Mouse (Mus musculus): ENCODE measurements at regions not wholly inside any gene's neighbourhood (a gene's known extent, or its start where the extent isn't known, plus 50 kb on each side); places are given as distances from the start of the nearest gene placed in this dataset.

- H3ac ChIP-seq (ENCODE audit: control insufficient read depth, insufficient read length, low read depth): no peak overlapping the region
- no peak for TF ChIP-seq MYOG (IDR thresholded peaks at IDR 0.05; ENCODE audit: control insufficient read depth, extremely low read depth, insufficient read length)
- TF ChIP-seq MAX (IDR thresholded peaks at IDR 0.05): no peak
- TF ChIP-seq MYOD1 (IDR thresholded peaks at IDR 0.05; ENCODE audit: control insufficient read depth, insufficient read length, low read depth): no peak
- TF ChIP-seq FOSL1 (IDR thresholded peaks at IDR 0.05; ENCODE audit: insufficient read depth, low read length, poor library complexity, severe bottlenecking): no peak
- no peak for TF ChIP-seq USF1 (IDR thresholded peaks at IDR 0.05; ENCODE audit: low read depth)
- no peak for TF ChIP-seq CTCF (IDR thresholded peaks at IDR 0.05; ENCODE audit: control insufficient read depth, insufficient read depth, insufficient read length)
- TF ChIP-seq CEBPB (IDR thresholded peaks at IDR 0.05; ENCODE audit: low read depth): no peak
- no peaks in the 10 kb centered on the region for H3K79me3 ChIP-seq (ENCODE audit: low read depth)
- H3K4me3 ChIP-seq (ENCODE audit: insufficient read depth, poor library complexity, severe bottlenecking): no peak overlapping the region
- no peaks in the 10 kb centered on the region for H3K36me3 ChIP-seq (ENCODE audit: control insufficient read depth, insufficient read depth)
- no peaks in the 10 kb centered on the region for H3K27me3 ChIP-seq (ENCODE audit: control insufficient read depth, insufficient read depth, insufficient read length)
- H3K79me2 ChIP-seq (ENCODE audit: control insufficient read depth, insufficient read depth): no peaks in the 10 kb centered on the region
These were observed 3412.1 kb upstream of the Gm7489 start for GRCm38 (mm10) chr15:50472626-50473025.

GRCm38 (mm10) chr15:50498716-50499115, 3386.0 kb upstream of the Gm7489 start:
- H3K79me3 ChIP-seq (ENCODE audit: low read depth): no peaks in the 10 kb centered on the region
- TF ChIP-seq USF1 (IDR thresholded peaks at IDR 0.05; ENCODE audit: low read depth) (no peak), MAX (IDR thresholded peaks at IDR 0.05) (no peak), CEBPB (IDR thresholded peaks at IDR 0.05; ENCODE audit: low read depth) (no peak), MYOD1 (IDR thresholded peaks at IDR 0.05; ENCODE audit: control insufficient read depth, insufficient read length, low read depth) (no peak), MYOG (IDR thresholded peaks at IDR 0.05; ENCODE audit: control insufficient read depth, extremely low read depth, insufficient read length) (no peak), FOSL1 (IDR thresholded peaks at IDR 0.05; ENCODE audit: insufficient read depth, low read length, poor library complexity, severe bottlenecking) (no peak), CTCF (IDR thresholded peaks at IDR 0.05; ENCODE audit: control insufficient read depth, insufficient read depth, insufficient read length) (no peak)
- H3K36me3 ChIP-seq (ENCODE audit: control insufficient read depth, insufficient read depth): no peaks in the 10 kb centered on the region
- H3K4me3 ChIP-seq (ENCODE audit: insufficient read depth, poor library complexity, severe bottlenecking): no peak overlapping the region
- no peak overlapping the region for H3ac ChIP-seq (ENCODE audit: control insufficient read depth, insufficient read length, low read depth)
- H3K27me3 ChIP-seq (ENCODE audit: control insufficient read depth, insufficient read depth, insufficient read length): no peaks in the 10 kb centered on the region
- no peaks in the 10 kb centered on the region for H3K79me2 ChIP-seq (ENCODE audit: control insufficient read depth, insufficient read depth)

GRCm38 (mm10) chr15:50507999-50508624, 3376.6 kb upstream of the Gm7489 start:
- H3K79me2 ChIP-seq (ENCODE audit: control insufficient read depth, insufficient read depth): no peaks in the 10 kb centered on the region
- no peaks in the 10 kb centered on the region for H3K36me3 ChIP-seq (ENCODE audit: control insufficient read depth, insufficient read depth)
- H3K79me3 ChIP-seq (ENCODE audit: low read depth): no peaks in the 10 kb centered on the region
- H3K4me3 ChIP-seq (ENCODE audit: insufficient read depth, poor library complexity, severe bottlenecking): no peak overlapping the region
- TF ChIP-seq MAX (IDR thresholded peaks at IDR 0.05) (no peak), MYOD1 (IDR thresholded peaks at IDR 0.05; ENCODE audit: control insufficient read depth, insufficient read length, low read depth) (no peak), CEBPB (IDR thresholded peaks at IDR 0.05; ENCODE audit: low read depth) (no peak), FOSL1 (IDR thresholded peaks at IDR 0.05; ENCODE audit: insufficient read depth, low read length, poor library complexity, severe bottlenecking) (no peak)
- H3ac ChIP-seq (ENCODE audit: control insufficient read depth, insufficient read length, low read depth): no peak overlapping the region
- no peaks in the 10 kb centered on the region for H3K27me3 ChIP-seq (ENCODE audit: control insufficient read depth, insufficient read depth, insufficient read length)

- H3ac ChIP-seq (ENCODE audit: control insufficient read depth, insufficient read length, low read depth): no peak overlapping the region
- TF ChIP-seq USF1 (IDR thresholded peaks at IDR 0.05; ENCODE audit: low read depth) (no peak), MYOG (IDR thresholded peaks at IDR 0.05; ENCODE audit: control insufficient read depth, extremely low read depth, insufficient read length) (no peak), CEBPB (IDR thresholded peaks at IDR 0.05; ENCODE audit: low read depth) (no peak), MYOD1 (IDR thresholded peaks at IDR 0.05; ENCODE audit: control insufficient read depth, insufficient read length, low read depth) (no peak), CTCF (IDR thresholded peaks at IDR 0.05; ENCODE audit: control insufficient read depth, insufficient read depth, insufficient read length) (no peak), MAX (IDR thresholded peaks at IDR 0.05) (no peak)
- H3K27me3 ChIP-seq (ENCODE audit: control insufficient read depth, insufficient read depth, insufficient read length): no peaks in the 10 kb centered on the region
These were observed 3371.7 kb upstream of the Gm7489 start for GRCm38 (mm10) chr15:50513036-50513435.

GRCm38 (mm10) chr15:50524841-50525240, 3359.9 kb upstream of the Gm7489 start:
- Histone ChIP-seq H3K79me3 (ENCODE audit: low read depth) (no peaks in the 10 kb centered on the region), H3K4me3 (ENCODE audit: insufficient read depth, poor library complexity, severe bottlenecking) (no peak overlapping the region), H3K79me2 (ENCODE audit: control insufficient read depth, insufficient read depth) (no peaks in the 10 kb centered on the region), H3ac (ENCODE audit: control insufficient read depth, insufficient read length, low read depth) (no peak overlapping the region), H3K36me3 (ENCODE audit: control insufficient read depth, insufficient read depth) (no peaks in the 10 kb centered on the region), H3K27me3 (ENCODE audit: control insufficient read depth, insufficient read depth, insufficient read length) (no peaks in the 10 kb centered on the region)
- TF ChIP-seq CTCF (IDR thresholded peaks at IDR 0.05; ENCODE audit: control insufficient read depth, insufficient read depth, insufficient read length) (no peak), MAX (IDR thresholded peaks at IDR 0.05) (no peak), CEBPB (IDR thresholded peaks at IDR 0.05; ENCODE audit: low read depth) (no peak), FOSL1 (IDR thresholded peaks at IDR 0.05; ENCODE audit: insufficient read depth, low read length, poor library complexity, severe bottlenecking) (no peak), USF1 (IDR thresholded peaks at IDR 0.05; ENCODE audit: low read depth) (no peak), MYOD1 (IDR thresholded peaks at IDR 0.05; ENCODE audit: control insufficient read depth, insufficient read length, low read depth) (no peak), MYOG (IDR thresholded peaks at IDR 0.05; ENCODE audit: control insufficient read depth, extremely low read depth, insufficient read length) (no peak)

More at GRCm38 (mm10) chr15:50513036-50513435, 3371.7 kb upstream of the Gm7489 start:
- Histone ChIP-seq H3K79me3 (ENCODE audit: low read depth) (no peaks in the 10 kb centered on the region), H3K4me3 (ENCODE audit: insufficient read depth, poor library complexity, severe bottlenecking) (no peak overlapping the region), H3K36me3 (ENCODE audit: control insufficient read depth, insufficient read depth) (no peaks in the 10 kb centered on the region), H3K79me2 (ENCODE audit: control insufficient read depth, insufficient read depth) (no peaks in the 10 kb centered on the region)

GRCm38 (mm10) chr15:50534490-50534889, 3350.2 kb upstream of the Gm7489 start:
- Histone ChIP-seq H3K4me3 (ENCODE audit: insufficient read depth, poor library complexity, severe bottlenecking) (no peak overlapping the region), H3K36me3 (ENCODE audit: control insufficient read depth, insufficient read depth) (no peaks in the 10 kb centered on the region), H3K79me3 (ENCODE audit: low read depth) (no peaks in the 10 kb centered on the region), H3ac (ENCODE audit: control insufficient read depth, insufficient read length, low read depth) (no peak overlapping the region), H3K27me3 (ENCODE audit: control insufficient read depth, insufficient read depth, insufficient read length) (no peaks in the 10 kb centered on the region), H3K79me2 (ENCODE audit: control insufficient read depth, insufficient read depth) (no peaks in the 10 kb centered on the region)
- TF ChIP-seq MYOG (IDR thresholded peaks at IDR 0.05; ENCODE audit: control insufficient read depth, extremely low read depth, insufficient read length) (no peak), FOSL1 (IDR thresholded peaks at IDR 0.05; ENCODE audit: insufficient read depth, low read length, poor library complexity, severe bottlenecking) (no peak), CEBPB (IDR thresholded peaks at IDR 0.05; ENCODE audit: low read depth) (no peak)

All from C2C12 (cell line).